Mouse (Mus musculus) brain, embryonic 14.5 days (tissue): ENCODE data around the gene Syne1. TPM values are rescaled to one million over a fixed set of nuclear protein-coding genes. Genes with fewer than 3 reads are reported as not detected.

Experiments used
- DNase-seq: peaks from one replicate; pipeline ENCODE4 v3.0.0-alpha.2; 2011; ENCODE audit warnings: low read depth
- CTCF ChIP-seq: fragments of 200-500 bp; IDR thresholded peaks from 2 replicates; pipeline ENCODE4 v1.5.1; 2012; ENCODE audit warnings: inconsistent platforms, mild to moderate bottlenecking, moderate library complexity, borderline replicate concordance; ENCODE audit not compliant: insufficient read depth, insufficient read length; ENCODE audit errors: extremely low read depth
- POLR2A ChIP-seq: fragments of 200-500 bp; IDR thresholded peaks from 2 replicates; pipeline ENCODE4 v1.6.1; 2012; ENCODE audit warnings: mild to moderate bottlenecking, inconsistent platforms, borderline replicate concordance; ENCODE audit not compliant: poor library complexity, insufficient read depth, insufficient read length, severe bottlenecking; ENCODE audit errors: extremely low read depth
- polyA plus RNA-seq: library from polyadenylated mRNA; depleted of rRNA; stranded (reverse); fragments of >200 nt; gene quantifications from 2 replicates; pipeline ENCODE4 v1.2.3, GENCODE M21; 2012; rRNA removed

The Syne1 gene
- polyA plus RNA-seq, 1 experiment, result 20.4 TPM

GRCm38 (mm10) chr10:4996592-4996991, 554.7 kb downstream of the Syne1 start:
- TF ChIP-seq CTCF (no peak), POLR2A (no peak)
- DNase-seq, result no peak

- no peak for DNase-seq
- TF ChIP-seq POLR2A, result no peak
- TF ChIP-seq CTCF, result no peak
Measured at GRCm38 (mm10) chr10:4993802-4994201, 557.5 kb downstream of the Syne1 start.

GRCm38 (mm10) chr10:4983919-4984318, 567.4 kb downstream of the Syne1 start:
- DNase-seq, result no peak
- TF ChIP-seq CTCF, result no peak
- TF ChIP-seq POLR2A, result no peak

GRCm38 (mm10) chr10:4977374-4977773, 573.9 kb downstream of the Syne1 start:
- TF ChIP-seq POLR2A, result no peak
- no peak for TF ChIP-seq CTCF
- no peak for DNase-seq

- DNase-seq, result no peak
- TF ChIP-seq POLR2A, result no peak
- TF ChIP-seq CTCF, result no peak
Measured at GRCm38 (mm10) chr10:4976557-4976956, 574.7 kb downstream of the Syne1 start.

- TF ChIP-seq CTCF, result no peak
- no peak for TF ChIP-seq POLR2A
- DNase-seq, result no peak
Measured at GRCm38 (mm10) chr10:4974246-4974645, 577.0 kb downstream of the Syne1 start.

GRCm38 (mm10) chr10:4972026-4972425, 579.3 kb downstream of the Syne1 start:
- TF ChIP-seq CTCF, result no peak
- no peak for TF ChIP-seq POLR2A
- DNase-seq, result no peak

GRCm38 (mm10) chr10:4971586-4971985, 579.7 kb downstream of the Syne1 start:
- DNase-seq, result no peak
- TF ChIP-seq CTCF (no peak), POLR2A (no peak)

GRCm38 (mm10) chr10:4971156-4971555, 580.1 kb downstream of the Syne1 start:
- TF ChIP-seq CTCF (no peak), POLR2A (no peak)
- DNase-seq, result no peak

Other genes starting within 250 kb of the Syne1 start
- gene Myct1, start 42.3 kb upstream of the Syne1 start, polyA plus RNA-seq, result 0.87 and 1.1 TPM in 2 replicates
- gene Vip, start 87.7 kb upstream of the Syne1 start, polyA plus RNA-seq, result 0.29 and 0.63 TPM in 2 replicates